Comparison of ENCODE assay signal across 9 mouse cellular contexts in genomic region chr8:95175808-95176207, GRCm38 (mm10). TPM values are rescaled to one million over a fixed set of nuclear protein-coding genes. Genes with fewer than 3 reads are reported as not detected.
DNase-seq lines count a peak whose midpoint lies in the region; ATAC-seq and TF ChIP-seq lines count a peak whose summit lies in the region.
"Had no signal": no experiment of that assay in that cellular context is flagged by ENCODE, and none has a peak within 500 bp of the region (broad histone marks: within the 10 kb centered on the region; RNA-seq: fewer than 3 reads in every experiment).

No protein-coding gene starts in this region.

- H3K9ac ChIP-seq in hindbrain, postnatal 0 days (replicated peaks; ENCODE audit: low read length) = 0 out of 2 replicates have a peak overlapping the region, but pooled peaks have one; percentile 25
- no peak overlapping the region for H3K9ac ChIP-seq in midbrain, embryonic 12.5 days (replicated peaks)

- peak overlapping the region; percentile 18; the same call in 1 of the 2 replicates for H3K4me2 ChIP-seq in hindbrain, postnatal 0 days (ENCODE audit: low read depth, low read length)
- H3K4me2 ChIP-seq in midbrain, embryonic 12.5 days (replicated peaks) = no peak overlapping the region

- peak; percentile 92 for ATAC-seq in hindbrain, postnatal 0 days
- ATAC-seq in midbrain, embryonic 12.5 days (ENCODE audit: low FRiP score, low read depth) = peak; percentile 83
- no peak for ATAC-seq in activated CD4-positive, CD25-positive, alpha-beta regulatory T cell, adult 4 months

- TF ChIP-seq CTCF in hindbrain, postnatal 0 days (IDR thresholded peaks at IDR 0.05; ENCODE audit: low read depth) = peak; percentile 49

- peaks cover 11% of the 10 kb centered on the region for H3K4me1 ChIP-seq in hindbrain, postnatal 0 days (ENCODE audit: insufficient read depth, low read length)
- H3K4me1 ChIP-seq in midbrain, embryonic 12.5 days = peaks cover 15% of the 10 kb centered on the region

- H3K27ac ChIP-seq in hindbrain, postnatal 0 days = peak overlapping the region; percentile 71
- peak overlapping the region; percentile 85 for H3K27ac ChIP-seq in midbrain, embryonic 12.5 days (replicated peaks)

- H3K9me3 ChIP-seq in hindbrain, postnatal 0 days (ENCODE audit: low read length) = no peaks in the 10 kb centered on the region
- no peaks in the 10 kb centered on the region for H3K9me3 ChIP-seq in midbrain, embryonic 12.5 days

- WGBS in hindbrain, postnatal 0 days = 15% methylated on average over 18 of the region's 18 CpGs
- WGBS in midbrain, embryonic 12.5 days = 25% methylated on average over 18 of the region's 18 CpGs

- no peak overlapping the region for H3K4me3 ChIP-seq in hindbrain, postnatal 0 days (ENCODE audit: low read length)
- H3K4me3 ChIP-seq in midbrain, embryonic 12.5 days = no peak overlapping the region

- no peaks in the 10 kb centered on the region for H3K27me3 ChIP-seq in hindbrain, postnatal 0 days (ENCODE audit: insufficient read depth, low read length)
- H3K27me3 ChIP-seq in midbrain, embryonic 12.5 days = no peaks in the 10 kb centered on the region

- peak; percentile 72 for DNase-seq in brain, adult 2 months (ENCODE audit: low read depth, low spot score)
- peak; percentile 39 to 59 for DNase-seq in cerebellum, postnatal 14 days
- DNase-seq in hindbrain, postnatal 0 days (ENCODE audit: low spot score) = peak; percentile 87
- no peak for DNase-seq in kidney, adult 11 months
- DNase-seq in thymus, postnatal 36 days = no peak
- no peak for DNase-seq in urinary bladder, adult 2 months (ENCODE audit: low spot score)
- DNase-seq: lung, adult 18-20 months had no signal

- H3K36me3 ChIP-seq in hindbrain, postnatal 0 days (ENCODE audit: insufficient read depth, low read length) = no peaks in the 10 kb centered on the region
- no peaks in the 10 kb centered on the region for H3K36me3 ChIP-seq in midbrain, embryonic 12.5 days

RNA-seq across cellular contexts. Expression of gene Kifc3, which starts 26.8 kb away (rescaled TPM):
- total RNA-seq in hindbrain, postnatal 0 days (2014; rRNA removed) = 50.2 and 50.9 TPM in 2 replicates
- polyA plus RNA-seq in hindbrain, postnatal 0 days (2015; fragmentation: Nextera tagmentation; extraction: Ambion mirVana) = 26.6 and 29.0 TPM in 2 replicates
- 10.0 and 10.4 TPM in 2 replicates for polyA plus RNA-seq in midbrain, embryonic 12.5 days (2016; fragmentation: Nextera tagmentation; extraction: Ambion mirVana)
- polyA plus RNA-seq in activated CD4-positive, CD25-positive, alpha-beta regulatory T cell, adult 4 months (2017; shearing (Covaris generic)) = 1 to 10 TPM in 1 of 2 experiments, not detected in 1; 1.3 TPM
- 39.1 and 45.2 TPM in 2 replicates for polyA plus RNA-seq in urinary bladder, adult 2 months (2012; rRNA removed)

Comparison
In these comparisons a context has a peak if more than half of its experiments do, and no peak if none do; other contexts are left out.
1. DNase-seq: peak in brain, adult 2 months (single experiment), cerebellum, postnatal 14 days (2 of 2) and hindbrain, postnatal 0 days (single experiment); none in kidney, adult 11 months (single experiment), thymus, postnatal 36 days (0 of 2) and urinary bladder, adult 2 months (single experiment).